Mouse (Mus musculus) gastrocnemius, adult 8-10 months (tissue): Measurements from ENCODE around the gene Gm10696. TPM values are rescaled to one million over a fixed set of nuclear protein-coding genes. Genes with fewer than 3 reads are reported as not detected.
"Not testable (repeated sequence)": the region's sequence is repeated elsewhere in the genome, so short reads cannot be mapped to it uniquely, and the experiment has no call there.

Experiments
- DNase-seq, 2 experiments: peaks; one replicate each; pipeline ENCODE4 v3.0.0; 2022; ENCODE audit warnings: low spot score in 2 of 2
- total RNA-seq, 4 experiments: library from RNA; stranded (reverse); gene quantifications; 2 replicates each; pipeline ENCODE4 v1.2.4; 2022

Gene Gm10696
- not detected for total RNA-seq

DNA sequence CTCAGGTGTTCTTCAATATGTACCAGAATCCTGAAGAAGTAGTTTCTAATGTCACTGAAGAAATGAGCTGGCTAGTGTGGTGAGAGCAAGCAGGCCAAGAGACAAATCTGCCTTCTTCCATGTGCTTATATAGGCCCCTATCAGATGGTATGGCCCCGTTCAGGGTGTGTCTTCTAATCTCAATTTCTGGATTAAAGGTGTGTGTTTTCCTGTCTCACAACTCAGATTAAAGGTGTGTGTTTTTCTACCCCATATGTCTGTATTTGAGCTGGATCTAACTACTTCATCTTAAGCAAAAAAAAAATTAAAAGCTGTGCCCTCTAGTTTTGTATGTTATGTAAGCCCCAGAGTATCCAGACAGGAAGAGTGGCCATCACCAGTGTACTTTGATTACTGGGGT is at the start of gene Gm10696:
Gene Gm10696, minus strand, starts transcription at position 101 of the 400 bp plus-strand sequence.
- not testable (repeated sequence) for DNase-seq

DNA sequence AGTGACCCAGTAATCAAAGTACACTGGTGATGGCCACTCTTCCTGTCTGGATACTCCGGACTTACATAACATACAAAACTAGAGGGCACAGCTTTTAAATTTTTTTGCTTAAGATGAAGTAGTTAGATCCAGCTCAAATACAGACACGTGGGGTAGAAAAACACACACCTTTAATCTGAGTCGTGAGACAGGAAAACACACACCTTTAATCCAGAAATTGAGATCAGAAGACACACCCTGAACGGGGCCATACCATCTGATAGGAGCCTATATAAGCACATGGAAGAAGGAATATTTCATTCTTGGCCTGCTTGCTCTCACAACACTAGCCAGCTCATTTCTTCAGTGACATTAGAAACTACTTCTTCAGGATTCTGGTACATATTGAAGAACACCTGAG is 18.4 kb upstream of the Gm10696 start, which contains the start of gene Gm5286:
Gene Gm5286, plus strand, starts transcription at position 301 of the 400 bp plus-strand sequence.
- DNase-seq: not testable (repeated sequence)

DNA sequence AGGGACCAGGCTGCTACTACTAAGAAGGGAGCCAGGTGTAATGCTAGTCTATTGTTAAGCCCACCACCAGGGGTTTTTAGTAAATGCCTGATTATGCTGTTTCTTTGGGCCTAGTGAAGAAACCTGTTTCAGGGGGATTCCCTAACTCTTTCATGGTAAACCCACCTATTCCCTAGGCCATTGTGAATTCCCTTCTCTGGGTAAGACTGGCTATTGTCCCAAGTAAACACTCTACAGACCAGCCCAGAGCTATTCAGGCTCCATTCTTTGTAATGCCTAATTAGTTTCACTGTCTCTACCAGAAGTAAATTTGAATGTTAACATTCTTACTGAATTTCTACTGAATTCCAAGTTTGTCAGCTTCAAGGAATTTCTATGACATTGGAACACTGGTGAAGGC is 10.6 kb downstream of the Gm10696 start:
- not testable (repeated sequence) for DNase-seq

Other genes starting within 250 kb of the Gm10696 start
- gene Gm9117, start 234.7 kb downstream of the Gm10696 start, total RNA-seq: not detected
- not detected for gene Tdpoz5, start 216.9 kb downstream of the Gm10696 start, total RNA-seq
- not detected for gene Gm9125, start 123.3 kb downstream of the Gm10696 start, total RNA-seq
- not detected for gene Gm10697, start 105.5 kb downstream of the Gm10696 start, total RNA-seq
- not detected for gene Gm5286, start 18.5 kb upstream of the Gm10696 start, total RNA-seq
- not detected for gene Gm4778, start 85.8 kb upstream of the Gm10696 start, total RNA-seq
- 1 to 10 TPM; 5.5 to 7.3 (median 6.0) TPM for gene Them4, start 131.9 kb upstream of the Gm10696 start, total RNA-seq
- not detected for gene Them5, start 163.9 kb upstream of the Gm10696 start, total RNA-seq
- gene C2cd4d, start 184.2 kb upstream of the Gm10696 start, total RNA-seq: not detected
- 100 to 1,000 TPM in 3 of 4 experiments, 10 to 100 TPM in 1; 97.2 to 109 (median 105) TPM for gene Rorc, start 194.6 kb upstream of the Gm10696 start, total RNA-seq
- gene Lingo4, start 220.3 kb upstream of the Gm10696 start, total RNA-seq: under 1 TPM; 0.29 to 0.40 (median 0.33) TPM
- gene Tdrkh, start 235.1 kb upstream of the Gm10696 start, total RNA-seq: 1 to 10 TPM; 5.3 to 6.6 (median 6.1) TPM